Mouse (Mus musculus): ENCODE measurements around the gene Trcg1. TPM values are rescaled to one million over a fixed set of nuclear protein-coding genes. Genes with fewer than 3 reads are reported as not detected.

The Trcg1 gene
- polyA plus RNA-seq, 1 experiment, result not detected

GRCm38 (mm10) chr9:57260940-57261339, 24.6 kb downstream of the Trcg1 start:
- H3K27ac ChIP-seq (ENCODE audit: insufficient read depth, low read depth, low read length), result no peak overlapping the region
- DNase-seq, result no peak
- WGBS, result 36% methylated on average over 12 of the region's 12 CpGs
- H3K27me3 ChIP-seq (replicated peaks; ENCODE audit: control insufficient read depth, insufficient read depth, low read length), result no peaks in the 10 kb centered on the region
- H3K36me3 ChIP-seq (ENCODE audit: control insufficient read depth, insufficient read depth, low read length), result no peaks in the 10 kb centered on the region
- peaks cover 12% of the 10 kb centered on the region; the same call in 1 of the 2 replicates for H3K4me1 ChIP-seq (ENCODE audit: control insufficient read depth, insufficient read depth, low read length)
- TF ChIP-seq CTCF (conservative IDR thresholded peaks at IDR 0.05; ENCODE audit: insufficient read depth, insufficient read length, low read depth, low read length), result no peak
- TF ChIP-seq POLR2A (IDR thresholded peaks at IDR 0.05; ENCODE audit: low read depth, low read length), result no peak
- peak overlapping the region; percentile 96 for H3K4me3 ChIP-seq (ENCODE audit: insufficient read depth, low read depth, low read length)

- TF ChIP-seq POLR2A (IDR thresholded peaks at IDR 0.05; ENCODE audit: low read depth, low read length) (no peak), CTCF (conservative IDR thresholded peaks at IDR 0.05; ENCODE audit: insufficient read depth, insufficient read length, low read depth, low read length) (no peak)
- WGBS, result 1% methylated on average over 26 of the region's 26 CpGs
- Histone ChIP-seq H3K36me3 (ENCODE audit: control insufficient read depth, insufficient read depth, low read length) (no peaks in the 10 kb centered on the region), H3K4me3 (ENCODE audit: insufficient read depth, low read depth, low read length) (peak overlapping the region; percentile 96), H3K27me3 (replicated peaks; ENCODE audit: control insufficient read depth, insufficient read depth, low read length) (no peaks in the 10 kb centered on the region), H3K27ac (ENCODE audit: insufficient read depth, low read depth, low read length) (no peak overlapping the region), H3K4me1 (ENCODE audit: control insufficient read depth, insufficient read depth, low read length) (peaks cover 12% of the 10 kb centered on the region; the same call in 1 of the 2 replicates)
- DNase-seq, result peak; percentile 63
Observed at GRCm38 (mm10) chr9:57261516-57261912, 25.2 kb downstream of the Trcg1 start.

GRCm38 (mm10) chr9:57261913-57262794, 25.8 kb downstream of the Trcg1 start, which contains the start of gene 1700017B05Rik:
Gene 1700017B05Rik (minus strand): TSS chr9:57262612.
- Histone ChIP-seq H3K27me3 (replicated peaks; ENCODE audit: control insufficient read depth, insufficient read depth, low read length) (no peaks in the 10 kb centered on the region), H3K27ac (ENCODE audit: insufficient read depth, low read depth, low read length) (peak within 1 kb of the TSS; percentile 69), H3K4me1 (ENCODE audit: control insufficient read depth, insufficient read depth, low read length) (peaks cover 12% of the 10 kb centered on the region; the same call in 1 of the 2 replicates), H3K36me3 (ENCODE audit: control insufficient read depth, insufficient read depth, low read length) (no peaks in the 10 kb centered on the region), H3K4me3 (ENCODE audit: insufficient read depth, low read depth, low read length) (peak within 1 kb of the TSS; percentile 96)
- under 1% methylated on average over 87 of the region's 87 CpGs for WGBS
- DNase-seq, result peak; percentile 80
- TF ChIP-seq POLR2A (IDR thresholded peaks at IDR 0.05; ENCODE audit: low read depth, low read length) (peak; percentile 12), CTCF (conservative IDR thresholded peaks at IDR 0.05; ENCODE audit: insufficient read depth, insufficient read length, low read depth, low read length) (peak; percentile 37)

DNA sequence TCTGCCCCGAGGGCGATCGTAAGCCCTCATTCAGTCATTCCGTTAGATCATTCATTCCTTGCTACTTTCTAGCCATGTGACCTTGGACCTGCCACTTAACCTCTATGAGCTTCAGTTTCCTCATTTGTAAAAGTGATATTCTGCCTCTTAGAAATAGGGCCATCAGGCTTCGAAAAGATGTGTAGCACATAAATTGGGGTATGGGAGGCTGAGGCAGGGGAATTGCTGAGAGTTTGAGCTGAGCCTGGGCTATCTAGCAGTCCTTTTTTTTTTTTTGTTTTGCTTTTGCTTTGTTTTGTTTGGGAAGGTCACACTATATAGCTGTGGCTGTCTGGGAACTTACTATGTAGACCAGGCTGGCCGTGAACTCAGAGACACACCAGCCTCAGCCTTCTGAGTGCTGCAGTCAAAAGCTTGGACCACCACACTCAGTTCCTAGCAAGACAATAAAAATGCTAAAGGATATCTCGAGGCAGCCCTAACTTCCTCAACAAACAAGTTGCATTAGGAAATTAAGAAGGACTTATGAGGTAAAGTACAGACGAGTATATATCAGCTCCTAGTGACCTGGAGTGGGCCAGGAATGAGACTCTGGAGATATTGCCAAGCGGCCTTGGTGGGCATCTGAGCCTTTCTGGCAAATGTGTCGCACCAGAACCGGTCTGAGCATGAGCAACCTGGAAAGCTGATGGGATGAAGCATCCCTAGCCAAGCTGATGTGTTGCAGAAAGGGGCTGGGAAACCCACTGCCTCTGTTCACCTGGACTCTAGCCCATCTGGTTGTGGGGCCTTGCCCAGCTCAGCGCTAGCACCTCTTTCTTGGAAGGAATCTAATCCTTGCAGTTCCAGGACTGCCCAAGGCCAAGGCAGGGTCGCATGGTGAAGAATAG, 26.7 kb downstream of the Trcg1 start:
- H3K27ac ChIP-seq (ENCODE audit: insufficient read depth, low read depth, low read length), result peak overlapping the region; percentile 69
- peaks cover 12% of the 10 kb centered on the region; the same call in 1 of the 2 replicates for H3K4me1 ChIP-seq (ENCODE audit: control insufficient read depth, insufficient read depth, low read length)
- TF ChIP-seq POLR2A (IDR thresholded peaks at IDR 0.05; ENCODE audit: low read depth, low read length) (no peak), CTCF (conservative IDR thresholded peaks at IDR 0.05; ENCODE audit: insufficient read depth, insufficient read length, low read depth, low read length) (no peak)
- no peak for DNase-seq
- 57% methylated on average over 13 of the region's 13 CpGs for WGBS
- peak overlapping the region; percentile 96 for H3K4me3 ChIP-seq (ENCODE audit: insufficient read depth, low read depth, low read length)
- H3K27me3 ChIP-seq (replicated peaks; ENCODE audit: control insufficient read depth, insufficient read depth, low read length), result no peaks in the 10 kb centered on the region
- H3K36me3 ChIP-seq (ENCODE audit: control insufficient read depth, insufficient read depth, low read length), result no peaks in the 10 kb centered on the region

- no peaks in the 10 kb centered on the region for H3K27me3 ChIP-seq (replicated peaks; ENCODE audit: control insufficient read depth, insufficient read depth, low read length)
- TF ChIP-seq POLR2A (IDR thresholded peaks at IDR 0.05; ENCODE audit: low read depth, low read length), result no peak
- TF ChIP-seq CTCF (conservative IDR thresholded peaks at IDR 0.05; ENCODE audit: insufficient read depth, insufficient read length, low read depth, low read length), result no peak
- no peak overlapping the region for H3K27ac ChIP-seq (ENCODE audit: insufficient read depth, low read depth, low read length)
- no peaks in the 10 kb centered on the region for H3K36me3 ChIP-seq (ENCODE audit: control insufficient read depth, insufficient read depth, low read length)
- no peak overlapping the region for H3K4me3 ChIP-seq (ENCODE audit: insufficient read depth, low read depth, low read length)
- no peak for DNase-seq
- WGBS, result 43% methylated on average over 5 of the region's 5 CpGs
- H3K4me1 ChIP-seq (ENCODE audit: control insufficient read depth, insufficient read depth, low read length), result peaks cover 12% of the 10 kb centered on the region; the same call in 1 of the 2 replicates
Observed at GRCm38 (mm10) chr9:57265125-57265524, 28.8 kb downstream of the Trcg1 start.

GRCm38 (mm10) chr9:57267421-57267820, 31.1 kb downstream of the Trcg1 start:
- DNase-seq, result no peak
- 61% methylated on average over 5 of the region's 5 CpGs for WGBS
- TF ChIP-seq CTCF (conservative IDR thresholded peaks at IDR 0.05; ENCODE audit: insufficient read depth, insufficient read length, low read depth, low read length) (no peak), POLR2A (IDR thresholded peaks at IDR 0.05; ENCODE audit: low read depth, low read length) (no peak)

More at GRCm38 (mm10) chr9:57267421-57267820, 31.1 kb downstream of the Trcg1 start:
- Histone ChIP-seq H3K4me3 (ENCODE audit: insufficient read depth, low read depth, low read length) (no peak overlapping the region), H3K36me3 (ENCODE audit: control insufficient read depth, insufficient read depth, low read length) (no peaks in the 10 kb centered on the region), H3K4me1 (ENCODE audit: control insufficient read depth, insufficient read depth, low read length) (peaks cover 4% of the 10 kb centered on the region; the same call in 1 of the 2 replicates), H3K27me3 (replicated peaks; ENCODE audit: control insufficient read depth, insufficient read depth, low read length) (no peaks in the 10 kb centered on the region), H3K27ac (ENCODE audit: insufficient read depth, low read depth, low read length) (no peak overlapping the region)

Data from kidney, adult 2 months (tissue).